Mouse (Mus musculus): ENCODE results near the gene Bco2. TPM values are rescaled to one million over a fixed set of nuclear protein-coding genes. Genes with fewer than 3 reads are reported as not detected.
A peak's percentile ranks its signal among the peaks of the same experiment; 100 is the strongest.

Gene Bco2
- total and polyA plus RNA-seq, 2 experiments, result 6.0 to 24.3 TPM

GRCm38 (mm10) chr9:50554241-50555093 is 514 bp downstream of the Bco2 start, which contains the start of gene Il18:
TSS of gene Il18 (plus strand) at chr9:50554827.
- 7% methylated on average over 12 of the region's 12 CpGs for WGBS
- H3K27ac ChIP-seq (replicated peaks; ENCODE audit: insufficient read depth, low read depth, low read length), result peak within 1 kb of the TSS; percentile 91
- peak within 1 kb of the TSS; percentile 70 for H3K9ac ChIP-seq (ENCODE audit: low read depth, low read length)
- H3K36me3 ChIP-seq (ENCODE audit: control insufficient read depth, insufficient read depth, low read length), result peaks cover 4% of the 10 kb centered on the region
- peaks cover 16% of the 10 kb centered on the region for H3K4me1 ChIP-seq (ENCODE audit: control insufficient read depth, insufficient read depth, low read length)
- no peaks in the 10 kb centered on the region for H3K27me3 ChIP-seq (ENCODE audit: control insufficient read depth, insufficient read depth, low read length)
- peak; percentile 83 for DNase-seq (ENCODE audit: extremely low read depth, low read depth, low spot score)
- peak within 1 kb of the TSS; percentile 51 for H3K4me3 ChIP-seq (ENCODE audit: insufficient read depth, low read depth, low read length)
- H3K79me2 ChIP-seq (ENCODE audit: control insufficient read depth, insufficient read depth, low read length), result peaks cover 3% of the 10 kb centered on the region; the same call in 1 of the 2 replicates
- TF ChIP-seq CTCF (IDR thresholded peaks at IDR 0.05; ENCODE audit: low read depth, low read length), result no peak
- TF ChIP-seq POLR2A (IDR thresholded peaks at IDR 0.05; ENCODE audit: extremely low read depth, insufficient read depth, low read length), result 0 out of 2 replicates have a peak, but pooled peaks have one; percentile 15

- 71% methylated on average over 2 of the region's 2 CpGs for whole genome bisulfite sequencing
- Histone ChIP-seq H3K4me1 (ENCODE audit: control insufficient read depth, insufficient read depth, low read length) (peaks cover 16% of the 10 kb centered on the region), H3K4me3 (ENCODE audit: insufficient read depth, low read depth, low read length) (no peak overlapping the region), H3K79me2 (ENCODE audit: control insufficient read depth, insufficient read depth, low read length) (peaks cover 3% of the 10 kb centered on the region; the same call in 1 of the 2 replicates), H3K36me3 (ENCODE audit: control insufficient read depth, insufficient read depth, low read length) (peaks cover 8% of the 10 kb centered on the region), H3K27ac (replicated peaks; ENCODE audit: insufficient read depth, low read depth, low read length) (peak overlapping the region; percentile 84), H3K27me3 (ENCODE audit: control insufficient read depth, insufficient read depth, low read length) (no peaks in the 10 kb centered on the region), H3K9ac (ENCODE audit: low read depth, low read length) (no peak overlapping the region)
- peak; percentile 33 for DNase-seq (ENCODE audit: extremely low read depth, low read depth, low spot score)
- TF ChIP-seq CTCF (IDR thresholded peaks at IDR 0.05; ENCODE audit: low read depth, low read length) (no peak), POLR2A (IDR thresholded peaks at IDR 0.05; ENCODE audit: extremely low read depth, insufficient read depth, low read length) (no peak)
Observed at GRCm38 (mm10) chr9:50553547-50553946, 1.4 kb downstream of the Bco2 start.

GRCm38 (mm10) chr9:50552206-50552605 is 2.8 kb downstream of the Bco2 start:
- DNase-seq (ENCODE audit: extremely low read depth, low read depth, low spot score), result no peak
- peaks cover 8% of the 10 kb centered on the region for H3K36me3 ChIP-seq (ENCODE audit: control insufficient read depth, insufficient read depth, low read length)
- H3K9ac ChIP-seq (ENCODE audit: low read depth, low read length), result no peak overlapping the region
- no peaks in the 10 kb centered on the region for H3K27me3 ChIP-seq (ENCODE audit: control insufficient read depth, insufficient read depth, low read length)
- WGBS, result 75% methylated on average over 5 of the region's 5 CpGs
- no peak overlapping the region for H3K4me3 ChIP-seq (ENCODE audit: insufficient read depth, low read depth, low read length)
- TF ChIP-seq CTCF (IDR thresholded peaks at IDR 0.05; ENCODE audit: low read depth, low read length) (no peak), POLR2A (IDR thresholded peaks at IDR 0.05; ENCODE audit: extremely low read depth, insufficient read depth, low read length) (no peak)
- peaks cover 3% of the 10 kb centered on the region; the same call in 1 of the 2 replicates for H3K79me2 ChIP-seq (ENCODE audit: control insufficient read depth, insufficient read depth, low read length)
- no peak overlapping the region for H3K27ac ChIP-seq (replicated peaks; ENCODE audit: insufficient read depth, low read depth, low read length)
- peaks cover 16% of the 10 kb centered on the region for H3K4me1 ChIP-seq (ENCODE audit: control insufficient read depth, insufficient read depth, low read length)

- no peak overlapping the region for H3K27ac ChIP-seq (replicated peaks; ENCODE audit: insufficient read depth, low read depth, low read length)
- no peak overlapping the region for H3K9ac ChIP-seq (ENCODE audit: low read depth, low read length)
- H3K4me3 ChIP-seq (ENCODE audit: insufficient read depth, low read depth, low read length), result no peak overlapping the region
- 53% methylated on average over 4 of the region's 4 CpGs for WGBS
- H3K36me3 ChIP-seq (ENCODE audit: control insufficient read depth, insufficient read depth, low read length), result peaks cover 19% of the 10 kb centered on the region
- H3K79me2 ChIP-seq (ENCODE audit: control insufficient read depth, insufficient read depth, low read length), result peaks cover 3% of the 10 kb centered on the region; the same call in 1 of the 2 replicates
- no peaks in the 10 kb centered on the region for H3K27me3 ChIP-seq (ENCODE audit: control insufficient read depth, insufficient read depth, low read length)
- DNase-seq (ENCODE audit: extremely low read depth, low read depth, low spot score), result peak; percentile 59
- peaks cover 12% of the 10 kb centered on the region for H3K4me1 ChIP-seq (ENCODE audit: control insufficient read depth, insufficient read depth, low read length)
- no peak for TF ChIP-seq CTCF (IDR thresholded peaks at IDR 0.05; ENCODE audit: low read depth, low read length)
- no peak for TF ChIP-seq POLR2A (IDR thresholded peaks at IDR 0.05; ENCODE audit: extremely low read depth, insufficient read depth, low read length)
Observed at GRCm38 (mm10) chr9:50548936-50549335, 6.0 kb downstream of the Bco2 start.

- H3K4me3 ChIP-seq (ENCODE audit: insufficient read depth, low read depth, low read length), result no peak overlapping the region
- 62% methylated on average over 5 of the region's 5 CpGs for WGBS
Observed at GRCm38 (mm10) chr9:50547859-50548478, 7.0 kb downstream of the Bco2 start.

More at GRCm38 (mm10) chr9:50547859-50548478, 7.0 kb downstream of the Bco2 start:
- TF ChIP-seq CTCF (IDR thresholded peaks at IDR 0.05; ENCODE audit: low read depth, low read length), result no peak
- no peak for TF ChIP-seq POLR2A (IDR thresholded peaks at IDR 0.05; ENCODE audit: extremely low read depth, insufficient read depth, low read length)
- Histone ChIP-seq H3K9ac (ENCODE audit: low read depth, low read length) (no peak overlapping the region), H3K27me3 (ENCODE audit: control insufficient read depth, insufficient read depth, low read length) (no peaks in the 10 kb centered on the region), H3K36me3 (ENCODE audit: control insufficient read depth, insufficient read depth, low read length) (peaks cover 28% of the 10 kb centered on the region), H3K79me2 (ENCODE audit: control insufficient read depth, insufficient read depth, low read length) (peaks cover 3% of the 10 kb centered on the region; the same call in 1 of the 2 replicates), H3K4me1 (ENCODE audit: control insufficient read depth, insufficient read depth, low read length) (peaks cover 5% of the 10 kb centered on the region; the same call in 1 of the 2 replicates), H3K27ac (replicated peaks; ENCODE audit: insufficient read depth, low read depth, low read length) (no peak overlapping the region)
- no peak for DNase-seq (ENCODE audit: extremely low read depth, low read depth, low spot score)

Data from liver, adult 2 months (tissue).